Mouse (Mus musculus): ENCODE results near the gene Spred2.

DNA sequence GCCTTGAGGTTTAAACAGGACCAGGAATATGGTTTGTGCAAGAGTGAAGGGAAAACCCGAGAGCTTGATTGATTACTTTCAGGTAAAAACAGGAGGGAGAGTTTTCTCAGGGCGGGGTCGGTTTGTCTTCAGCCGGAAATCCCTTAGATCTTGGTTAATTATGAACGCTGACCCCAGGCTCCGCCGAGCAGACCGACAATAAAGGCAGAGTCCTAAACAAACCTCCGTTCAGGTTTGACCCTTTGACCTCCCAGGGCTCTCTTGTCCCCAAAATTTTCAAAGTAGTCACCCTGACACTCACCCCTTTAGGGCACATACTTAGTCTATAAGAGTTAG is 63.5 kb downstream of the Spred2 start:
- TF ChIP-seq CTCF (IDR thresholded peaks at IDR 0.05; ENCODE audit: low read depth), result no peak
- no peak for TF ChIP-seq EP300 (optimal IDR thresholded peaks at IDR 0.05)

Measured in stomach, postnatal 0 days (tissue).